In the genomic region with DNA sequence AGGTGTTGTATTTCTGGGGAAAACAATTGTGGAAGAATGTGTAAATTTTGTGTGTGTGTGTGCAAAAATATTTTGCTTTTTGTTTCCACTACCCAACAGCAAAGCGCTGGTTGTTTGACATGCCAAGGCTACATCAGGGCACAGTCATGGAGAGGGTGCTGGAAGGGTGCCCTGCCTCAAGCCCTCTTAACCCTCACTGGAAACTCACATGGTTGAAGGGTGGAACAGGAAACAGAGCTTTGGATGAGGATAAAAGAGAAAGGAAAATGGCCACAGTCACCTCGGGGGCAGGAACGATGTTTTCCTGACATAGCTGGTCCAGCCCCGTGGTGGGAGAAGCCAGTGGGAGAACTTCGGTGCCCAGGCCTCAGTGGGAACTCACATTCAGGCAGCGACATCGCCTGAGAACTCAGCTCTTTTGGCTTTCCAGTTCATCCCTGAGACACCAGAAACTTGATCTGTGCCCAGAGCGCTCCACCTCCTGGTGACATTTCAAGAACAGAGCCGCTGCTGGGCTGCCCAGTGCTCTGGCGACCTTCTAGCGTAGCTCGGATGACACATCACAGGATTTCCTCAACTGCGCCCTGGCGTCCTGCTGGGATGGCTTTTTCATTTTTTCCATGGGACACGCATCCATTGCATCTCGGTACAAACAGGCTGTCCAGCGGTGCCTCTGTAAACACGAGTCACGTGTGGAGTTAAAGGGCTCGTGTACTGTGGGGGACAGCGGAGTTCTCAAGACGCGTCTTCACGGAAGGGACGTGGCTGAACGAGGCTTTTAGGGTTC, we compare ENCODE assay signal across 8 mouse cellular contexts. TPM values are rescaled to one million over a fixed set of nuclear protein-coding genes. Genes with fewer than 3 reads are reported as not detected.
DNase-seq lines count a peak whose midpoint lies in the region; ATAC-seq and TF ChIP-seq lines count a peak whose summit lies in the region.

No protein-coding gene starts in this region.

- ATAC-seq in forebrain, embryonic 16.5 days, result no peak
- no peak for ATAC-seq in intestine, embryonic 14.5 days (replicated peaks; ENCODE audit: low FRiP score, low TSS enrichment, low read depth)
- ATAC-seq in liver, embryonic 14.5 days (ENCODE audit: insufficient read depth), result no peak
- no peak for ATAC-seq in neural tube, embryonic 14.5 days (ENCODE audit: low read depth)
- ATAC-seq in forebrain, embryonic 11.5 days (replicated peaks; ENCODE audit: low FRiP score), result no peak

- H3K27ac ChIP-seq in forebrain, embryonic 10.5 days, result no peak overlapping the region
- H3K27ac ChIP-seq in forebrain, embryonic 16.5 days (ENCODE audit: low read length), result no peak overlapping the region
- no peak overlapping the region for H3K27ac ChIP-seq in intestine, embryonic 14.5 days (ENCODE audit: low read depth)
- H3K27ac ChIP-seq in liver, embryonic 14.5 days, result no peak overlapping the region
- H3K27ac ChIP-seq in neural tube, embryonic 14.5 days (ENCODE audit: low read depth, low read length), result no peak overlapping the region
- H3K27ac ChIP-seq in forebrain, embryonic 11.5 days (ENCODE audit: low read depth, low read length), result no peak overlapping the region

- no peaks in the 10 kb centered on the region for H3K36me3 ChIP-seq in forebrain, embryonic 10.5 days (replicated peaks)
- H3K36me3 ChIP-seq in forebrain, embryonic 16.5 days (ENCODE audit: control insufficient read depth, insufficient read depth), result no peaks in the 10 kb centered on the region
- H3K36me3 ChIP-seq in intestine, embryonic 14.5 days (ENCODE audit: control insufficient read depth, insufficient read depth, low read length), result no peaks in the 10 kb centered on the region
- H3K36me3 ChIP-seq in liver, embryonic 14.5 days (replicated peaks; ENCODE audit: control insufficient read depth, insufficient read depth, low read depth), result no peaks in the 10 kb centered on the region
- no peaks in the 10 kb centered on the region for H3K36me3 ChIP-seq in neural tube, embryonic 14.5 days (ENCODE audit: control insufficient read depth, insufficient read depth, low read length)
- no peaks in the 10 kb centered on the region for H3K36me3 ChIP-seq in forebrain, embryonic 11.5 days (ENCODE audit: control insufficient read depth, insufficient read depth, low read length)

- H3K27me3 ChIP-seq in forebrain, embryonic 10.5 days (ENCODE audit: poor library complexity, severe bottlenecking), result peaks cover 18% of the 10 kb centered on the region; the same call in 1 of the 2 replicates
- H3K27me3 ChIP-seq in forebrain, embryonic 16.5 days (replicated peaks; ENCODE audit: control insufficient read depth, insufficient read depth, low read length), result no peaks in the 10 kb centered on the region
- H3K27me3 ChIP-seq in intestine, embryonic 14.5 days (replicated peaks; ENCODE audit: control insufficient read depth, insufficient read depth, low read length), result no peaks in the 10 kb centered on the region
- no peaks in the 10 kb centered on the region; the same call in 1 of the 2 replicates for H3K27me3 ChIP-seq in liver, embryonic 14.5 days (ENCODE audit: control insufficient read depth, insufficient read depth, low read length)
- H3K27me3 ChIP-seq in neural tube, embryonic 14.5 days (ENCODE audit: control insufficient read depth, insufficient read depth, low read length), result no peaks in the 10 kb centered on the region
- no peaks in the 10 kb centered on the region for H3K27me3 ChIP-seq in forebrain, embryonic 11.5 days (ENCODE audit: control insufficient read depth, insufficient read depth, low read length)

- peak; percentile 5; the same call in 1 of the 2 replicates for TF ChIP-seq CTCF in liver, embryonic 14.5 days (IDR thresholded peaks at IDR 0.05; ENCODE audit: low read depth)

- intact Hi-C loops in gastrocnemius, postnatal 14 days (cut with DNase I; ENCODE audit: low total_unique reads), result no loop called here

- no peak for DNase-seq in forebrain, embryonic 10.5 days (ENCODE audit: extremely low spot score, low spot score)
- DNase-seq in gastrocnemius, postnatal 14 days, result peak; percentile 20
- DNase-seq in intestine, embryonic 14.5 days (ENCODE audit: low spot score), result no peak
- DNase-seq in liver, embryonic 14.5 days (ENCODE audit: low read depth in 3 of 3, low spot score in 3 of 3), result no peak
- no peak for DNase-seq in B cell, adult 2 months
- DNase-seq in forebrain, embryonic 11.5 days (ENCODE audit: low spot score), result no peak

- peak overlapping the region; percentile 5; the same call in 1 of the 2 replicates for H3K4me3 ChIP-seq in forebrain, embryonic 10.5 days
- H3K4me3 ChIP-seq in forebrain, embryonic 16.5 days (replicated peaks; ENCODE audit: low read length), result no peak overlapping the region
- H3K4me3 ChIP-seq in intestine, embryonic 14.5 days (ENCODE audit: low read depth, low read length), result no peak overlapping the region
- H3K4me3 ChIP-seq in liver, embryonic 14.5 days (ENCODE audit: insufficient read depth in 1 of 2, low read depth in 2 of 2, low read length in 2 of 2), result no peak overlapping the region
- no peak overlapping the region for H3K4me3 ChIP-seq in neural tube, embryonic 14.5 days (ENCODE audit: low read depth, low read length)
- H3K4me3 ChIP-seq in forebrain, embryonic 11.5 days (ENCODE audit: low read depth, low read length), result no peak overlapping the region

- no peaks in the 10 kb centered on the region for H3K9me3 ChIP-seq in forebrain, embryonic 10.5 days
- H3K9me3 ChIP-seq in forebrain, embryonic 16.5 days (ENCODE audit: control insufficient read depth, low read length), result no peaks in the 10 kb centered on the region
- H3K9me3 ChIP-seq in intestine, embryonic 14.5 days (ENCODE audit: control insufficient read depth, low read length), result no peaks in the 10 kb centered on the region
- no peaks in the 10 kb centered on the region for H3K9me3 ChIP-seq in liver, embryonic 14.5 days (ENCODE audit: control insufficient read depth, low read length)
- H3K9me3 ChIP-seq in neural tube, embryonic 14.5 days (ENCODE audit: control insufficient read depth, low read length), result no peaks in the 10 kb centered on the region
- H3K9me3 ChIP-seq in forebrain, embryonic 11.5 days (ENCODE audit: control insufficient read depth, low read length), result no peaks in the 10 kb centered on the region

- no peak for TF ChIP-seq EP300 in liver, embryonic 14.5 days (IDR thresholded peaks at IDR 0.05; ENCODE audit: low read depth)

- 56% methylated on average over 26 of the region's 26 CpGs for WGBS in forebrain, embryonic 10.5 days
- 55% methylated on average over 26 of the region's 26 CpGs for WGBS in forebrain, embryonic 16.5 days
- 41% methylated on average over 26 of the region's 26 CpGs for WGBS in intestine, embryonic 14.5 days
- WGBS in liver, embryonic 14.5 days (ENCODE audit: insufficient replicate concordance), result 22% methylated on average over 26 of the region's 26 CpGs
- WGBS in neural tube, embryonic 14.5 days, result 55% methylated on average over 26 of the region's 26 CpGs
- WGBS in forebrain, embryonic 11.5 days, result 55% methylated on average over 26 of the region's 26 CpGs

- H3K4me1 ChIP-seq in forebrain, embryonic 10.5 days, result peaks cover 8% of the 10 kb centered on the region; the same call in 1 of the 2 replicates
- no peaks in the 10 kb centered on the region for H3K4me1 ChIP-seq in forebrain, embryonic 16.5 days (replicated peaks; ENCODE audit: control insufficient read depth, insufficient read depth, low read length)
- no peaks in the 10 kb centered on the region for H3K4me1 ChIP-seq in intestine, embryonic 14.5 days (replicated peaks; ENCODE audit: control insufficient read depth, insufficient read depth, low read length)
- no peaks in the 10 kb centered on the region for H3K4me1 ChIP-seq in liver, embryonic 14.5 days (replicated peaks; ENCODE audit: control insufficient read depth in 2 of 2, insufficient read depth in 2 of 2, low read length in 1 of 2)
- H3K4me1 ChIP-seq in neural tube, embryonic 14.5 days (ENCODE audit: control insufficient read depth, insufficient read depth, low read length), result no peaks in the 10 kb centered on the region
- no peaks in the 10 kb centered on the region for H3K4me1 ChIP-seq in forebrain, embryonic 11.5 days (replicated peaks; ENCODE audit: control insufficient read depth, insufficient read depth, low read length)

- no peak overlapping the region for H3K4me2 ChIP-seq in forebrain, embryonic 16.5 days (ENCODE audit: low read length)
- peak overlapping the region; percentile 41 for H3K4me2 ChIP-seq in intestine, embryonic 14.5 days (ENCODE audit: low read length)
- H3K4me2 ChIP-seq in liver, embryonic 14.5 days (ENCODE audit: low read depth), result no peak overlapping the region
- 0 out of 2 replicates have a peak overlapping the region, but pooled peaks have one; percentile 12 for H3K4me2 ChIP-seq in neural tube, embryonic 14.5 days (ENCODE audit: low read depth, low read length)
- H3K4me2 ChIP-seq in forebrain, embryonic 11.5 days (ENCODE audit: low read depth, low read length, severe bottlenecking), result no peak overlapping the region

- no peak overlapping the region for H3K9ac ChIP-seq in forebrain, embryonic 16.5 days (replicated peaks; ENCODE audit: low read depth, low read length)
- no peak overlapping the region for H3K9ac ChIP-seq in intestine, embryonic 14.5 days (ENCODE audit: low read length)
- no peak overlapping the region for H3K9ac ChIP-seq in liver, embryonic 14.5 days (replicated peaks)
- H3K9ac ChIP-seq in neural tube, embryonic 14.5 days (replicated peaks; ENCODE audit: low read depth, low read length), result no peak overlapping the region
- no peak overlapping the region for H3K9ac ChIP-seq in forebrain, embryonic 11.5 days (ENCODE audit: low read length)

RNA-seq across cellular contexts. Expression of a gene that starts 6.8 kb away (rescaled TPM):
- polyA plus RNA-seq in forebrain, embryonic 10.5 days (2016; fragmentation: Nextera tagmentation; extraction: Ambion mirVana), result 1.1 and 1.3 TPM in 2 replicates
- 1.3 and 2.6 TPM in 2 replicates for polyA plus RNA-seq in forebrain, embryonic 16.5 days (2015; fragmentation: Nextera tagmentation; extraction: Ambion mirVana)
- 10 to 100 TPM; 18.8 to 24.3 TPM for total RNA-seq in gastrocnemius, postnatal 14 days (2021)
- 7.4 and 9.7 TPM in 2 replicates for polyA plus RNA-seq in intestine, embryonic 14.5 days (2014; fragmentation: Nextera tagmentation; extraction: Ambion mirVana)
- polyA plus RNA-seq in liver, embryonic 14.5 days (2012; rRNA removed), result 0.32 and 0.46 TPM in 2 replicates
- 0.38 and 0.51 TPM in 2 replicates for polyA plus RNA-seq in liver, embryonic 14.5 days (2014; fragmentation: Nextera tagmentation; extraction: Ambion mirVana)
- 6.3 and 7.6 TPM in 2 replicates for polyA plus RNA-seq in neural tube, embryonic 14.5 days (2014; fragmentation: Nextera tagmentation; extraction: Ambion mirVana)
- 0.81 TPM in 2 replicates for polyA plus RNA-seq in forebrain, embryonic 11.5 days (2014; fragmentation: Nextera tagmentation; extraction: Ambion mirVana)

Comparison
In these comparisons a context has a peak if more than half of its experiments do, and no peak if none do; other contexts are left out.
1. H3K4me2 ChIP-seq: peak in intestine, embryonic 14.5 days (single experiment) and neural tube, embryonic 14.5 days (single experiment); none in forebrain, embryonic 16.5 days (single experiment), liver, embryonic 14.5 days (single experiment) and forebrain, embryonic 11.5 days (single experiment).